Mouse (Mus musculus) megakaryocyte, adult 5-6 weeks (primary cell): ENCODE data around the gene Stk16. TPM values are rescaled to one million over a fixed set of nuclear protein-coding genes. Genes with fewer than 3 reads are reported as not detected.

ENCODE experiments used
- ATAC-seq: 2 replicates; pipeline ENCODE4 v1.8.0; 2016; ENCODE audit warnings: mild to moderate bottlenecking, inconsistent platforms; ENCODE audit not compliant: poor library complexity, severe bottlenecking
- total RNA-seq, 2 experiments: library from RNA; stranded (forward) in 1 of 2; stranded (reverse) in 1 of 2; fragments of 153-499, 151-499 nt in 1 of 2; fragments of 221-1000, 200-1000 nt in 1 of 2; gene quantifications; 2 replicates each; pipeline versions ENCODE4 v1.2.3 to v1.2.4; 2015 to 2017

The Stk16 gene
- total RNA-seq, 2 experiments from 2014 or later = 84.6 to 99.9 TPM

DNA sequence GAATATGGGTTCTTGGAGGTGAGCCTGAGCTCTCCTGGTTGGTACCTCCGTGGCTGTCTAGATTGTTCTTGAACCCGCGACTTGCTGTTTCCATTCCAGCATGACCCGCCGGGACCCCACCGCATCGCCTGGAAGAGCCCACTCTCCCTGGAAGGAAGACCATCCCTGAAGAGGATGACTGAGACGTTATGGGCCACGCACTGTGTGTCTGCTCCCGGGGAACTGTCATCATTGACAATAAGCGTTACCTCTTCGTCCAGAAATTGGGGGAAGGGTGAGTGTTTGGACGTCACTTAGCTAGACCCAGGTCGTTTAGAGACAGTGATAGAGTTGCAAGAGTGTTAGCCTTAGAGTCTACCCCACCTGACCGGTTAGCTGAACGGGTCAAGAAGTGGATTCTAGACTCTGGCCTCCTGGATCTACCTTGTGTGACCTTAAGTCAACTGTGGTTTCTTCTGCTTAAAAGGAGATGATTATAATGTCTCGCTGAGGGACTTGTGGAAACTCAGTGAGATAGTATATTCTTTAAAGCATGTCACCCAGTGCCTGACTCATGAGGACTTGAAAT is 587 bp downstream of the Stk16 start:
- ATAC-seq = no peak

DNA sequence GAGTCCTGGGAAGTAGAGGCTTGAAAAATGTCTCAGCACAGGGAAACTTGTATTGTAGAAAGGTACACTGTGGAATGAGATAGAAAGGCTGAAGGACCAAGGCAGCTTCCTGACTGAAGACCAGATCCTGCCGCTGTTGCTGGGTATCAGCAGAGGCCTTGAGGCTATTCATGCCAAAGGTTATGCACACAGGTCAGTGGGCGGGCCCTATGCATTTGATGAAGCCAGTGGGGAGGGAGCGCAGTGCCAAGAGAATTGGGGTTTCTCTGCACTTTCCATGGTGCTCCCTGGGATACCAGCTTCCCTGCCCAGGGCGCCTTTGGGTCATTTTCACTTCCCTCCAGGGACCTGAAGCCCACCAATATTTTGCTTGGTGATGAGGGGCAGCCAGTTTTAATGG is 1.9 kb downstream of the Stk16 start:
- no peak for ATAC-seq

DNA sequence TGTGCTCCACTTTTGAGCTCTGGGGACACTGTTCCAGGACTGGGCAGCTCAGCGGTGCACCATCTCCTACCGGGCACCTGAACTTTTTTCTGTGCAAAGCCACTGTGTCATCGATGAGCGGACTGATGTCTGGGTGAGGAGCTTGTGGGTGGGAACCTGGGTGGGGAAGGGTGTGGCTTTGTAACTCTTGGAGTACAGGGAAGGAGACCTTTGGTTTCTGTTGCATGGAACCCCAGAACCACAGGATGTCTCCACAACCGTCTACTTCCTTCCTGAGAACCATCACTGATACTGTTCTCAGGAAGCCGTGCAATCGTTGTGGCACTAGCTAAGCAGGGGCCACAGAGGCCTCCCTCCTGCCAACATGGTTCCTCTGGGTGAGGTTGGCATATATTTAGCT is 2.5 kb downstream of the Stk16 start:
- ATAC-seq = peak; percentile 57

DNA sequence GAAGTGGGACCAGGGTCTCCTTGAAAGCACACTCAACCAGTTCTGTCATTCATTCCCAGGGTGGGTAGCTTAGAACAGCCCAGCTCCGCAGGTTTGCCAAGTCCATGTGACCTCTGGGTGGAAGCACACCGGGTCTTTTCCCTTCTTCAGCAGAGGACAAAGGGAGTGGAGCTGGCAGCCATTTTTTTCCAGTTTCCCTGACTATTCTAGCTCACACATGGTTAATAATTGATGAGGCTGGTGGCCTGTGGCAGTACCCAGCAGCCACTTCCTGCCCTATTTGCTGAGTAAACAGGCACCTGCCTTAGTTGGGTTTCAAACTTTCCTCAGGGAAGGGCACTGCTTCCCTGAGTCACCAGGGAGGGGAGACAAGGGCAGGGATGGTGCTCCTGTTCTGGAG is 3.8 kb downstream of the Stk16 start:
- no peak for ATAC-seq

DNA sequence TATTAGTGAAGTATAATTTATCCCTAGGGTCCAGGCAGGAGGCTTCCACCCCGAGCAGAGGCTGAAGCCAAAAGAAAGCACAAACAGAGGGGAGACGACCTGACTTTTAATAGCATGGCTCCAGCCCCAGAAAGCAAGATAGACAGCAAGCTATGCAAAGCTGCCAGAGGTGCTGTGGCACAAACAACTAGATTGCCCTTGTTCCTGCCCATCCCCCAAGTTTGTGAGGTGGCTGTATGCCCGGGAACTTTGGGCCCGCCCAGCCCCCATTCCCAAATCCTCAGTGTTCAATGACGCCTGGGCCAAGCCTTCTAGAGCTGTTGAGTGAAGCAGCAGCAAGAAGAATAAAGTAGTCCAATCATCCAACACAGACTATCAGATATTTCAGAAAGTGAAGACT is 4.2 kb downstream of the Stk16 start:
- ATAC-seq = no peak

GRCm38 (mm10) chr1:75215785-75216184 is 5.1 kb downstream of the Stk16 start:
- no peak for ATAC-seq

GRCm38 (mm10) chr1:75216797-75217585 is 6.4 kb downstream of the Stk16 start:
- no peak for ATAC-seq

- no peak for ATAC-seq
Observed at GRCm38 (mm10) chr1:75217893-75218226, 7.2 kb downstream of the Stk16 start.

DNA sequence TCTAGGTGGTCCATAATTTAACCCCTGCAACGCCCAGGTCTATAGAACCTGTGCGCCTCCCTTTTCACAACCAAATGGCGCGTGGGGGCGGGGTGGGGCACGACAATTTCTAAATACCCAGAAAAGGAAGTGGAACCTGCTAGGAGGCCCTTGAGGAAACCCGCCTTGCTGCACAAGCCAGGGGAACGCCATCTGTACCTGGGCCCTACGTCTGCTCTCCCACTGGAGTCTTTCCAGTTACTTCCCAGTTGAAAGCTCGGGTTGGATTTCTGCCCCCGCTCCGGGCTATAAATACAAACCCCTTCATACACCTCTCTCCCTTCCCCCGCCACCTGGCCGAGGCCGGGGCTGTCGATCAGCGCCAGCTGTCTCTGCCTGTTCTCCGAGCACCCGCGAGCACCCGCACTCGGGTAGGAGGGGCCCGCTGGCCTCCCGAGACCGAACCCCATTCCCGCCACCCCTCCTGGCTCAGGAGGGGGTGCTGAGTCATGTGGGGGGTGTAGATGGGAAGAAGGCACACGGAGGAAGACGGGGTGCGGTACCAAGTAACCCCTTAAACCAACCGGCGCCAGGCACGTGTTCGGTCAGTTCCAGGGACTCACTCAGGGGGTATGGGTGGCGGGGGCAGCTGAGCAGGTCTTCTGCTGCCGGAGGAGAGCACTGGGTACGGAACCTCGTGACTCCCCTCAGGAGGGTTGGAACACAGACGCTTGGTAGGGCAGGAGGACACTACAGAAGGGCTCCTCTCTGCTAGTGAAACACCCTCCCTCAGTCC is 7.8 kb downstream of the Stk16 start:
- ATAC-seq = peak; percentile 42

- ATAC-seq = peak; percentile 77
Observed at GRCm38 (mm10) chr1:75219078-75219477, 8.4 kb downstream of the Stk16 start.

GRCm38 (mm10) chr1:75219531-75219930 is 8.9 kb downstream of the Stk16 start, which contains the start of gene Tuba4a:
Gene Tuba4a (minus strand): TSS chr1:75219865.
- peak; percentile 1; the same call in 1 of the 2 replicates for ATAC-seq

- ATAC-seq = no peak
Observed at GRCm38 (mm10) chr1:75221538-75221937, 10.9 kb downstream of the Stk16 start.

DNA sequence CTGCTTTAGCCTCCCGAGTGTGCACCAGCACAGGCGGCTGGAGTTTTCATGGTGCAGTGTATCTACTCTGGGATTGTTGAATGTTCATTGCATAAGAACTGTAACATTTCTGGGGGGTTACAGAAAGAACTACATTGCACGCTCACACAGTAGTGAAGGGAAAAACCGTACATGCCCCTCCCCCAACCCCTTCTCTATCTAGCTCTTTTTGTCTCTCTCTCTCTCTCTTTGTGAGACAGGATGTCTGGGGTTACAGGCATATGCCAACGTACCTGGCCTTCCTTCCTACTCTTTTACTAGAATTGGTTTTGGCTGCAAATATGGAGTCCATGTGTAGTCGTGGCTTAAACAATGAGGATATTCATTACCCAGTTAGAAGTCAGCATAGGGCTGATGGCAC is 12.3 kb downstream of the Stk16 start:
- ATAC-seq = no peak

- peak; percentile 20; the same call in 1 of the 2 replicates for ATAC-seq
Observed at GRCm38 (mm10) chr1:75223532-75223931, 12.9 kb downstream of the Stk16 start.

DNA sequence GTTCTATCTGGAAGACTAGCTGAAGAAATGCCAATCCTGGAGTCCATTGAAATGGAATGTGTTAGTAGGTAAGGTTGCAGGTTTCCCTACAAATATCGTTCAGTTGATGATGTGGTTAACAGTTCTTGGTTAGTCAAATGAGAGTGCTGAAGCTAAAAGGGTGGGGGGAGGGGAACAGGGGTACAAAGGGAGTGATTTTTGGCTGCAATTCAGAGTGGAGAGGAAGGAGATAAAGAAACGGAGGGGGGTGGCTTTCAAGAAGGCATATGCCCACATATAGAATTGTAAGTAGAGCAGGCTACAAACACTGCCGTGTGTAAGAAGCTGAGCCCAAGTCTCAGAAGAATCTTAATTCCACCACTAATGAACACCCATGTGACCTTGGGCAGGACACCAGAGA is 14.8 kb downstream of the Stk16 start:
- ATAC-seq = no peak

GRCm38 (mm10) chr1:75226138-75226537 is 15.5 kb downstream of the Stk16 start:
- no peak for ATAC-seq

DNA sequence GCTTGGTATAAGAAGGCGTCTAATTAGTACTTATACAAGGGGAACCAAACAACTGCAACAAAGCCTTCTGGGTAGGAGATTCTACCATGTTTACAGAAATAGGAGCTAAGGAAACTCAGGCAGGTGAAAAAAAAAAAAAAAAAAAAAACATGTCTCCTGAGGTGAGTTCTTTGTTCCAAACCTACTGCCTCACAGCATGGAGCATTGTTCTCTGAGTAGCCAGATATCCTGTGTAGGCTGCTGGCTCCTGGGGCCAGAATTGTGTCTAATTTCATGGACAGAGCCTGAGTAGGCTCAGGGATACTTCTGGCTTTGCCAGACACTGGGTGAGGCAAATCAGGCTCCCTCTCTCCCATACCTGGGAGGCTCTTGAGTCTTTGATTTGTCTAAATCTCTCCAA is 17.0 kb downstream of the Stk16 start:
- ATAC-seq = no peak

DNA sequence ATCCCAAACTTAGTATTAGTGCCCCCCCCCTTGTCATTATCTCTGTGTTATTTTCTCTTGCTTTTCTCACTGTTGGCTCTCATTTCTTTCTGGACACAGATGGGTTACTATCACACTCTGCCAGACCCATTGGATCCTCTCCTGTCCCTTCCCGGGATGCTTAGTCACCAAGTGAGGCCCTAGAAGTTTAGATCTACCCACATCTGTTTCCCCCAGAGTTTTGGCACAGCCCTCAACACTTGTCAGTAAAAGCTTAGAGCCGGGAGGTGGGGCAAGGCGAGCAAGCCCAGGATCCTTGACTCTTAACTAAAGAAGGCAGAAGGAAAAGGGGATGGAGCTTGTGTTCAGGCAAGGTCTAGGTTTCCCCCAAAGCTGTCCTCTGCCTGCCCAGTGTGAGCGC is 18.5 kb downstream of the Stk16 start:
- no peak for ATAC-seq

GRCm38 (mm10) chr1:75230335-75230994 is 19.8 kb downstream of the Stk16 start:
- ATAC-seq = peak; percentile 59

DNA sequence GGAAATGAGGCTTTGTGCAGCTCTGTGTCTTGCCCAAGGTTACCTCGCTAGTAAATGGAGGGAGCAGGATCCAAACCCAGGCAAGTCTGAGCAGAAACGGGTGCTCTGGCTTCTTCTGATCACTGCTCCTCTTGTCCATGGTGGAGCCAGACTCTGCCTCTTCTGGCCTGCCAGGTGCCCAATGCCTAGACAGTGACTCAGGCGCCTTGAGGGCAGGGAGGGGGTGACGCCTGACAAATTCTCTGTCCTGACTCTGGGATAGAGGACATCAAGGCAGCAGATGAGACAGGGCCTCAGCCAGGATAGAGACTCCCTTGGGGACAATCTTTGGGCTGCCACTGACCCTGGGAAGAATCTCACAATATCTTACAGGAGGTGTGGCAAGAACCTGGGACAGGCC is 20.6 kb downstream of the Stk16 start:
- no peak for ATAC-seq

GRCm38 (mm10) chr1:75231664-75232152 is 21.1 kb downstream of the Stk16 start, which contains the start of gene A630095N17Rik:
Gene A630095N17Rik (minus strand): TSS chr1:75232102.
- no peak for ATAC-seq
